Mouse (Mus musculus) 3T3-L1 (cell line): ENCODE measurements around the gene Maob.

Experiments
- DNase-seq: peaks from one replicate; pipeline ENCODE4 v3.0.0-alpha.2; 2015; ENCODE audit warnings: low read depth, low spot score

The Maob gene

GRCm38 (mm10) chrX:16817261-16817769 lies at the start of gene Maob:
Maob (minus strand) TSS chrX:16817366.
- DNase-seq: no peak

- DNase-seq: peak; percentile 59
Measured at GRCm38 (mm10) chrX:16860244-16860643, 43.1 kb upstream of the Maob start.

GRCm38 (mm10) chrX:16846034-16846433 lies 28.9 kb upstream of the Maob start:
- no peak for DNase-seq

- DNase-seq: no peak
Measured at GRCm38 (mm10) chrX:16841443-16841842, 24.3 kb upstream of the Maob start.

- no peak for DNase-seq
Measured at GRCm38 (mm10) chrX:16837293-16837692, 20.1 kb upstream of the Maob start.

GRCm38 (mm10) chrX:16836488-16837082 lies 19.4 kb upstream of the Maob start:
- no peak for DNase-seq

GRCm38 (mm10) chrX:16826028-16826427 lies 8.9 kb upstream of the Maob start:
- no peak for DNase-seq

GRCm38 (mm10) chrX:16815965-16816364 lies 1.2 kb downstream of the Maob start:
- DNase-seq: no peak

- DNase-seq: no peak
Measured at GRCm38 (mm10) chrX:16812080-16812479, 5.1 kb downstream of the Maob start.

- DNase-seq: no peak
Measured at GRCm38 (mm10) chrX:16767453-16767852, 49.7 kb downstream of the Maob start.

GRCm38 (mm10) chrX:16766156-16766555 lies 51.0 kb downstream of the Maob start:
- peak; percentile 68 for DNase-seq

- DNase-seq: no peak
Measured at GRCm38 (mm10) chrX:16761430-16761829, 55.7 kb downstream of the Maob start.

GRCm38 (mm10) chrX:16754761-16755160 lies 62.4 kb downstream of the Maob start:
- no peak for DNase-seq

GRCm38 (mm10) chrX:16748932-16749331 lies 68.2 kb downstream of the Maob start:
- no peak for DNase-seq

GRCm38 (mm10) chrX:16714033-16714432 lies 103.1 kb downstream of the Maob start:
- peak; percentile 87 for DNase-seq

GRCm38 (mm10) chrX:16706094-16706493 lies 111.1 kb downstream of the Maob start:
- no peak for DNase-seq
